In the genomic region with DNA sequence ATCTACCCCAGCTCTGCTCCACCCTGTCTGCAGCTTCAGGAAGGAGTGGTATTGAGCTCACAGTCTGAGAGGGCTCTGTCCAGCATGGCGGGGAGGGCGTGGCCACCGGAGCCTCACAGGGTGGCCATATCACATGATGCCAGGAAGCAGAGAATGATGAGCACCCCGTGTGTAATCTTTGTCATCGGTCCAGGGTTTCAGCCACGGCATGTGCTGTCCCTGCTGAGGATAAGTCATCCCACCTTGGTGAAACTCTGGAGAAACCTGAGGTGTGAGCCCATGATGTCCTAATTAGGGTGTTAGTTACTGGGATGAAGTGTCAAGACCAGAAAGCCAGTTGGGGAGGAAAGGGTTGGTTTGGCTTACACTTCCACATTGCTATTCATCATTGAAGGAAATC, we compare ENCODE assay signal across 22 mouse cellular contexts. TPM values are rescaled to one million over a fixed set of nuclear protein-coding genes. Genes with fewer than 3 reads are reported as not detected.
DNase-seq lines count a peak whose midpoint lies in the region; ATAC-seq lines count a peak whose summit lies in the region.
"Had no signal": no experiment of that assay in that cellular context is flagged by ENCODE, and none has a peak within 500 bp of the region (broad histone marks: within the 10 kb centered on the region; RNA-seq: fewer than 3 reads in every experiment).

No protein-coding gene starts in this region.

- peaks cover 97% of the 10 kb centered on the region for H3K36me3 ChIP-seq in heart, embryonic 10.5 days
- peaks cover 94% of the 10 kb centered on the region for H3K36me3 ChIP-seq in liver, embryonic 13.5 days

- no peaks in the 10 kb centered on the region for H3K4me1 ChIP-seq in heart, embryonic 10.5 days
- no peaks in the 10 kb centered on the region for H3K4me1 ChIP-seq in liver, embryonic 13.5 days (replicated peaks)
- H3K4me1 ChIP-seq: embryonic facial prominence, embryonic 13.5 days; embryonic facial prominence, embryonic 15.5 days; forebrain, embryonic 10.5 days; forebrain, embryonic 12.5 days had no signal

- peak; percentile 31; the same call in 1 of the 2 replicates for ATAC-seq in liver, embryonic 13.5 days (ENCODE audit: low read depth)
- ATAC-seq: forebrain, embryonic 14.5 days; forebrain, embryonic 16.5 days had no signal

- DNase-seq in heart, embryonic 10.5 days (ENCODE audit: low spot score), result peak; percentile 61
- DNase-seq in heart, postnatal 25 days (ENCODE audit: low spot score), result no peak
- no peak for DNase-seq in liver, embryonic 13.5 days
- DNase-seq in liver (no peak), ZHBTc4 (ENCODE audit: low read depth, low spot score) (peak; percentile 29)
- DNase-seq in adrenal gland, adult 8-10 months, result no peak
- DNase-seq: adrenal gland, postnatal 10 days; adrenal gland, postnatal 25 days; cerebellum, adult 11 months; cerebellum, adult 18-20 months; cerebellum, adult 8-10 months; cerebellum, adult 9-11 months; cerebellum, postnatal 14 days; cerebellum, postnatal 36 days; embryo, embryonic 11 days had no signal

- H3K9me3 ChIP-seq in heart, embryonic 10.5 days, result no peaks in the 10 kb centered on the region
- no peaks in the 10 kb centered on the region for H3K9me3 ChIP-seq in liver, embryonic 13.5 days (replicated peaks)
- H3K9me3 ChIP-seq: embryonic facial prominence, embryonic 13.5 days; embryonic facial prominence, embryonic 15.5 days; forebrain, embryonic 10.5 days; forebrain, embryonic 12.5 days had no signal

- H3K4me3 ChIP-seq in heart, embryonic 10.5 days, result no peak overlapping the region
- H3K4me3 ChIP-seq in liver, embryonic 13.5 days (replicated peaks), result no peak overlapping the region
- H3K4me3 ChIP-seq: embryonic facial prominence, embryonic 13.5 days; embryonic facial prominence, embryonic 15.5 days; erythroblast, embryonic 14.5 days; forebrain, embryonic 10.5 days; forebrain, embryonic 12.5 days had no signal

- no peak overlapping the region for H3K27ac ChIP-seq in heart, embryonic 10.5 days
- H3K27ac ChIP-seq in liver, embryonic 13.5 days, result no peak overlapping the region
- H3K27ac ChIP-seq: embryonic facial prominence, embryonic 13.5 days; embryonic facial prominence, embryonic 15.5 days; forebrain, embryonic 10.5 days; forebrain, embryonic 12.5 days had no signal

- H3K27me3 ChIP-seq in heart, embryonic 10.5 days (ENCODE audit: insufficient read depth, poor library complexity, severe bottlenecking), result no peaks in the 10 kb centered on the region
- no peaks in the 10 kb centered on the region for H3K27me3 ChIP-seq in liver, embryonic 13.5 days
- H3K27me3 ChIP-seq: embryonic facial prominence, embryonic 13.5 days; embryonic facial prominence, embryonic 15.5 days; forebrain, embryonic 12.5 days had no signal

- intact Hi-C loops in heart, postnatal 25 days (cut with DNase I), result loop anchor here (5.0 kb wide), 1 partner anchor 153 kb away; no protein-coding TSS in a partner anchor

- no peak overlapping the region for H3K9ac ChIP-seq in liver, embryonic 13.5 days
- H3K9ac ChIP-seq: embryonic facial prominence, embryonic 13.5 days; embryonic facial prominence, embryonic 15.5 days; forebrain, embryonic 12.5 days had no signal

- H3K4me2 ChIP-seq in liver, embryonic 13.5 days, result no peak overlapping the region
- H3K4me2 ChIP-seq: embryonic facial prominence, embryonic 13.5 days; embryonic facial prominence, embryonic 15.5 days; forebrain, embryonic 12.5 days had no signal

- 89% methylated on average over 6 of the region's 6 CpGs for WGBS in heart, embryonic 10.5 days
- WGBS in liver, embryonic 13.5 days (ENCODE audit: insufficient replicate concordance), result 70% methylated on average over 6 of the region's 6 CpGs

RNA-seq across cellular contexts. Expression of a gene that starts 33.6 kb away (rescaled TPM):
- 52.9 and 58.7 TPM in 2 replicates for polyA plus RNA-seq in heart, embryonic 10.5 days (2016; fragmentation: Nextera tagmentation; extraction: Ambion mirVana)
- 10 to 100 TPM; 12.4 to 13.2 TPM for total RNA-seq in heart, postnatal 25 days (2021)
- polyA plus RNA-seq in liver, embryonic 13.5 days (2015; fragmentation: Nextera tagmentation; extraction: Ambion mirVana), result 25.0 and 30.3 TPM in 2 replicates
- total RNA-seq in adrenal gland, adult 8-10 months (2022), result 10 to 100 TPM; 22.5 to 31.1 (median 24.6) TPM

RNA-seq across cellular contexts. Expression of a gene that starts 33.7 kb away (rescaled TPM):
- polyA plus RNA-seq in heart, embryonic 10.5 days (2016; fragmentation: Nextera tagmentation; extraction: Ambion mirVana), result 45.5 and 53.6 TPM in 2 replicates
- under 1 TPM; 0.31 TPM for total RNA-seq in heart, postnatal 25 days (2021)
- polyA plus RNA-seq in liver, embryonic 13.5 days (2015; fragmentation: Nextera tagmentation; extraction: Ambion mirVana), result 36.6 and 43.0 TPM in 2 replicates
- total RNA-seq in adrenal gland, adult 8-10 months (2022), result 1 to 10 TPM in 1 of 4 experiments, under 1 TPM in 3; 0.64 to 1.7 (median 0.79) TPM

Comparison
In these comparisons a context has a peak if more than half of its experiments do, and no peak if none do; other contexts are left out.
1. DNase-seq: peak in heart, embryonic 10.5 days (single experiment) and ZHBTc4 (single experiment); none in heart, postnatal 25 days (single experiment), liver, embryonic 13.5 days (single experiment), liver (single experiment) and adrenal gland, adult 8-10 months (single experiment).